Mouse (Mus musculus): ENCODE data around the gene Mnx1. TPM values are rescaled to one million over a fixed set of nuclear protein-coding genes. Genes with fewer than 3 reads are reported as not detected.
"Not testable (repeated sequence)": the region's sequence is repeated elsewhere in the genome, so short reads cannot be mapped to it uniquely, and the experiment has no call there.

Gene Mnx1
- total and polyA plus RNA-seq, 3 experiments, result not detected

DNA sequence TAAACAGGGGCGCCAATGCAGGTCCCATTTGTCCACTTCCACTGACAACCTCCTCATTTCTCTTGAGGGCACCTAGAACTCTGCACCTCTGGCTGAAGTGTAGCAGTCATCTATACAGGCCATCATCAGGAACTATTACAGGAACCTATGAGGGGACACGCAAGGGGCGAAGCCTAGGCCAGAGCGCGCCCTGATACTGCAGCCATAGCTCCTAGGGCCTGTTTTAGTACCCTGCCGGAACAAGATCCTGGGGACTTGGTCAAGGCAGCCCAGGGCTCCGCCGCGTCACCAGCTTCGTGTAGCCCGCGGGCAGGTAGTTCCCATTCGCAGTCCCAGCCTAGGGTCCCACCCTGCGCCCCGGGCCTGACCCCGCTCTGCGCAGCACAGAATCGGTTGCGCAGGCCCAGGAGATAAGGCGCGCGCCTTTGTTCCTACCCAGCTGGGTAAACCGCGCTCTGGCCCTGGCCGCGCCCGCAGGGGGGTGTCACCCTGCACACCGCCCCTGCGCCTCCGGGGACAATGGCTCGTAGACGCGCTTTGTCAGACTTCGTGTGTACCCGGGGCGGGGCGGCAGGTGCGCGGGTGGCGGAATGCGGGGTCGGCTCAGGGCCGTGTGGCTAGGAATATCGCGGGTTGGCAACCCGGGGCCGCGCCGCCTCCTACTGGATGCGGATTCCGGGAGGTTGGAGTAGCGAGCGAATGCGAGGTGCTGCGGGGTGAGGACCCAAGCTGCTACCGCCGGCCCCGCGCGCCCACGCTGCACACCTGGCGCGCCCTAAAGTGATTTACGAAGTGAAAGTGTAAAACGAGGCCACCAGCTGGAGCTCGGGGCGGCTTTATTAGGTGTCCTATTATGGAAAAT is 10.6 kb downstream of the Mnx1 start:
- peak in 1 of 2 experiments; percentile 19 for DNase-seq
- Histone ChIP-seq H3K9ac (ENCODE audit: low read depth, low read length) (peak overlapping the region; percentile 12), H3K79me2 (replicated peaks; ENCODE audit: control insufficient read depth, insufficient read depth, low read length) (no peaks in the 10 kb centered on the region), H3K36me3 (ENCODE audit: control insufficient read depth, insufficient read depth, low read length) (no peaks in the 10 kb centered on the region), H3K27ac (no peak overlapping the region), H3K4me3 (peak overlapping the region; percentile 42), H3K4me1 (ENCODE audit: control insufficient read depth, insufficient read depth, low read length) (no peaks in the 10 kb centered on the region), H3K27me3 (ENCODE audit: control insufficient read depth, insufficient read depth, low read length) (peaks cover 23% of the 10 kb centered on the region)
- WGBS, result 8% methylated on average over 67 of the region's 67 CpGs
- intact Hi-C loops (cut with DNase I), result no loop called here
- no peak for TF ChIP-seq EP300 (IDR thresholded peaks at IDR 0.05; ENCODE audit: insufficient read depth, low read depth, low read length)
- TF ChIP-seq POLR2A (IDR thresholded peaks at IDR 0.05; ENCODE audit: insufficient read depth, low read depth, low read length), result no peak
- no peak for TF ChIP-seq CTCF (IDR thresholded peaks at IDR 0.05)

DNA sequence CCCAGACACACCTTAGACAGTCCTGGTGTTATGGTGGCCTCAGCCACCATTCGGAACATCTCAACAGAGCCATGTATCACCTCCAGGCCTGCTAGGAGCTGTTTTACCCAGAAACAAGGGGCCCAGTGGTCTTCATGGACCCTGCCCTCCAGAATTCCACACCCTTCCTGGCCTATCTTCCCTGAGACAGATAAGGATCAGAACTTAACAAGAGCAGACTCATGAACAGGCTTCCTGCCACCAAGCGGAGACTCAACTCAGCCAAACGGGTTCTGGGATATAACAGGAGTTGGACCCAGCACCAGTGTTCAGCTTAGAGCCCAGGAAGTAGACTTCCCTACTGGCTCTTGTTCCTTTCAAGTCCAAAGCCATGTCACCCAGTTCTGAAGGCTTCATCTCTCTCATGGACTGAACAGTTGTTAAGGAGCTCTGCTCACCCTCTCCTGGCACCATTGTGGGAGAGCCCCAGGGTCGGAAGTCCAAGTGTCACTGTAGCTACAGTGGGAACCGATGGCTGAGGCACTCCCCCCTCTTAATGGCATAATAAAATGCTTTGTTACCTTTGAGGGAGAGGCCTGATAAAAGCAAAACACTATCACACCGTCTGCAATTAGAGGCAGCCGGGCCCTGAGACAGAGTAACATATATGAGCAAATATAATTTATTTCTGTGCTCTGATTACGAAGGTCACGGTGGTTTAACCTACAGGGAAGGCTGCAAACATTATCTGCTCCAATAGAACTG is 15.2 kb downstream of the Mnx1 start:
- no peak overlapping the region for H3K27ac ChIP-seq
- no peak overlapping the region for H3K4me3 ChIP-seq
- no peaks in the 10 kb centered on the region for H3K4me1 ChIP-seq (ENCODE audit: control insufficient read depth, insufficient read depth, low read length)
- no peaks in the 10 kb centered on the region for H3K79me2 ChIP-seq (replicated peaks; ENCODE audit: control insufficient read depth, insufficient read depth, low read length)
- TF ChIP-seq CTCF (IDR thresholded peaks at IDR 0.05) (no peak), EP300 (IDR thresholded peaks at IDR 0.05; ENCODE audit: insufficient read depth, low read depth, low read length) (no peak), POLR2A (IDR thresholded peaks at IDR 0.05; ENCODE audit: insufficient read depth, low read depth, low read length) (no peak)
- WGBS, result 72% methylated on average over 9 of the region's 9 CpGs
- intact Hi-C loops (cut with DNase I), result no loop called here
- H3K36me3 ChIP-seq (ENCODE audit: control insufficient read depth, insufficient read depth, low read length), result no peaks in the 10 kb centered on the region
- H3K27me3 ChIP-seq (ENCODE audit: control insufficient read depth, insufficient read depth, low read length), result peaks cover 11% of the 10 kb centered on the region
- no peak overlapping the region for H3K9ac ChIP-seq (ENCODE audit: low read depth, low read length)
- no peak for DNase-seq

DNA sequence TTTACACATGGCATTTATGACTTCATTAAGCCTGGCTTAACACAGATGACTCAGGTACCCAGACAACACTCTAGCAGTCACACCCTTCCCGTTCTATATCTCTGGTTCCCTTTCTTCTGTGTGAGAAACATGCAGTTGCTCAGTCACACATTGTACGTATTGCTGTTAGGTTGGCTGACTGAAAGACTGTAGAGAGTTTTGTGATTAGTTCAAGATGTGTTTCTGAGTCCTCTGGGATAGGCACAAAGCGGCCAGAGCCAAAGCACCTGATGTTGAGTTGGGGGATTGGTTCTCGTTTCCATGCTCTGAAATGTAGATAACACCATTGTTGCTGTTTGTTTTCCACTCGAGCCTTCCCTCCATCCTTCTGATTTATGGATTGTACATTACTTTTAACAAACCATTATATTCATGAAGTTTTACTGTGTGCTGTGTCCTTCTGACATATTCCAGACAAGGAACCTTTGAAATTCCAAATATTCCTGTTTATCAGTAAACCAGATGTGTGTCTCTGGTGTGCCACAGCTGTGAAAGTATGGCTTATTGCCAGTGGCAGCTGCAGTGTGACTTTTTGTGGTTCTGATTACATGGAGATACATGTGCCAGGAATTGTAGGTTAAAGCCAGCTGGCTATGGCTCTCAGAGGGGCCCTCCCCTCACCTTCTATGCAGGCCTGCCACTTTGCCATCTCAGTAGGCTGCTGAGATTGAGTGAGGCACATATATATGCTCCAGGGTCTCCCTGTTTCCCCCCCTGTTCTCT is 21.2 kb downstream of the Mnx1 start:
- intact Hi-C loops (cut with DNase I), result no loop called here
- TF ChIP-seq POLR2A (IDR thresholded peaks at IDR 0.05; ENCODE audit: insufficient read depth, low read depth, low read length) (no peak), EP300 (IDR thresholded peaks at IDR 0.05; ENCODE audit: insufficient read depth, low read depth, low read length) (no peak), CTCF (IDR thresholded peaks at IDR 0.05) (no peak)
- Histone ChIP-seq H3K79me2 (replicated peaks; ENCODE audit: control insufficient read depth, insufficient read depth, low read length) (no peaks in the 10 kb centered on the region), H3K27me3 (ENCODE audit: control insufficient read depth, insufficient read depth, low read length) (no peaks in the 10 kb centered on the region), H3K27ac (no peak overlapping the region), H3K4me1 (ENCODE audit: control insufficient read depth, insufficient read depth, low read length) (no peaks in the 10 kb centered on the region), H3K4me3 (no peak overlapping the region), H3K9ac (ENCODE audit: low read depth, low read length) (no peak overlapping the region), H3K36me3 (ENCODE audit: control insufficient read depth, insufficient read depth, low read length) (no peaks in the 10 kb centered on the region; the same call in 1 of the 2 replicates)
- 57% methylated on average over 5 of the region's 5 CpGs for WGBS
- no peak for DNase-seq

DNA sequence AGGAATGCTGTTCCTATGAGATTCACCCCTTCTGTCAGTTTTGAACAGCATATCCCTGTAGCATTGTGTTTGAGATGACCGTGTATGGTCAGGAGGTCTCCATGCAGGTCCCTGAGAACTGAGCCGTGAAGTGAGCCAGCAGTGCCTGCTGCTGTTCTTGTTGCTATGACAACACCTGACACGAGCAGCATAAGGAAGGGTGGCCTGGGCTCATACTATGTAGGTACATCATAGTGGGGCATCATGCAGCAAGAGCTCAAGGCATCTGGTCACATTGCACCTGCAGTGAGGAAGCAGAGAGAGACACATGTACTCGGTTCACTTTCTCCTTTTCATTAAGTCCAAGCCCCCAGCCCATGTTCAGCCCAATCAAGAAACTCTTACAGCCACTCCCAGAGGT is 25.9 kb downstream of the Mnx1 start:
- Histone ChIP-seq H3K36me3 (ENCODE audit: control insufficient read depth, insufficient read depth, low read length) (no peaks in the 10 kb centered on the region; the same call in 1 of the 2 replicates), H3K4me3 (no peak overlapping the region), H3K79me2 (replicated peaks; ENCODE audit: control insufficient read depth, insufficient read depth, low read length) (no peaks in the 10 kb centered on the region), H3K27me3 (ENCODE audit: control insufficient read depth, insufficient read depth, low read length) (no peaks in the 10 kb centered on the region), H3K27ac (no peak overlapping the region), H3K4me1 (ENCODE audit: control insufficient read depth, insufficient read depth, low read length) (no peaks in the 10 kb centered on the region), H3K9ac (ENCODE audit: low read depth, low read length) (no peak overlapping the region)
- intact Hi-C loops (cut with DNase I), result no loop called here
- WGBS, result 79% methylated on average over 4 of the region's 4 CpGs
- DNase-seq, result no peak
- TF ChIP-seq EP300 (IDR thresholded peaks at IDR 0.05; ENCODE audit: insufficient read depth, low read depth, low read length), result no peak
- no peak for TF ChIP-seq CTCF (IDR thresholded peaks at IDR 0.05)
- no peak for TF ChIP-seq POLR2A (IDR thresholded peaks at IDR 0.05; ENCODE audit: insufficient read depth, low read depth, low read length)

DNA sequence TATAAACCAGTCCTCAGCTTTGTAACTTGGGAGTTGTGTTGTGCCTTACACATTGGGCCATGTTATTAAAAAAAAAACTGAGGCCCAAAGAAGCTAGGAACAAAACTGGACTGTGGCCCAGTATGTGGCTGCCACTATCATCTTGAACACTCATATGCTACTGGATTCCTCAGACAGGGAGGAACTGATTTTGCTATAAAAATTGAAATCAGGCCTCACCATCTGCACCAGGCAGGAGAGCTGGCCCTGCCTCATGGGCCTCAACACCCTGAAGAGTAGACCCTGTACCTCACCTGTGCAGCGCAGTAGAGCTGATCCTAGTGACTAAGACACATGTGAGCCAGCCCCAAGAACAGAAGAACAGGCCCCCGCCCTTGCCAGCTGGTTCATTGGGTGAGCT is 33.0 kb downstream of the Mnx1 start:
- no peaks in the 10 kb centered on the region for H3K4me1 ChIP-seq (ENCODE audit: control insufficient read depth, insufficient read depth, low read length)
- intact Hi-C loops (cut with DNase I), result no loop called here
- H3K27me3 ChIP-seq (ENCODE audit: control insufficient read depth, insufficient read depth, low read length), result no peaks in the 10 kb centered on the region
- H3K9ac ChIP-seq (ENCODE audit: low read depth, low read length), result no peak overlapping the region
- H3K4me3 ChIP-seq, result no peak overlapping the region
- no peak overlapping the region for H3K27ac ChIP-seq
- H3K79me2 ChIP-seq (replicated peaks; ENCODE audit: control insufficient read depth, insufficient read depth, low read length), result no peaks in the 10 kb centered on the region
- no peak for DNase-seq
- peaks cover 4% of the 10 kb centered on the region; the same call in 1 of the 2 replicates for H3K36me3 ChIP-seq (ENCODE audit: control insufficient read depth, insufficient read depth, low read length)
- TF ChIP-seq EP300 (IDR thresholded peaks at IDR 0.05; ENCODE audit: insufficient read depth, low read depth, low read length) (no peak), POLR2A (IDR thresholded peaks at IDR 0.05; ENCODE audit: insufficient read depth, low read depth, low read length) (no peak), CTCF (IDR thresholded peaks at IDR 0.05) (no peak)
- 97% methylated on average over 2 of the region's 2 CpGs for WGBS

DNA sequence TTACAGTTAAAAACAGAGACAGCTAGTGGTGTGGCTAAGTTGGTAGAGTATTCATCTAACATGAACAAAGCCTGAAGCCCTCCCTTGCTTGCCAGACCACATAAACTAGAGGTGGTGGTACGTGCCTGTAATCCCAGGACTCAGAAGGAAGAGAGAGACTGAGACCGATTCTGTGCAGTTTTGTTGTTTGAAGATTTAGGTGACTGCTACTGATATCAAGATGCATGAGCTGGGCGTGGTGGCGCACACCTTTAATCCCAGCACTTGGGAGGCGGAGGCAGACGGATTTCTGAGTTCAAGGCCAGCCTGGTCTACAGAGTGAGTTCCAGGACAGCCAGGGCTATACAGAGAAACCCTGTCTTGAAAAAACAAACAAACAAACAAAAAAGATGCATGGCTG is 41.5 kb downstream of the Mnx1 start:
- H3K36me3 ChIP-seq (ENCODE audit: control insufficient read depth, insufficient read depth, low read length), result peaks cover 15% of the 10 kb centered on the region
- 95% methylated on average over 6 of the region's 6 CpGs for WGBS
- H3K4me3 ChIP-seq; intact Hi-C loops (cut with DNase I); DNase-seq; H3K27me3 ChIP-seq (ENCODE audit: control insufficient read depth, insufficient read depth, low read length); H3K4me1 ChIP-seq (ENCODE audit: control insufficient read depth, insufficient read depth, low read length); H3K27ac ChIP-seq; H3K9ac ChIP-seq (ENCODE audit: low read depth, low read length); H3K79me2 ChIP-seq (replicated peaks; ENCODE audit: control insufficient read depth, insufficient read depth, low read length): not testable (repeated sequence)
